Mouse (Mus musculus): ENCODE data around the gene Fam20b.

Fam20b gene

GRCm38 (mm10) chr1:156635148-156635547 lies 83.7 kb downstream of the Fam20b start:
- no peak for DNase-seq (ENCODE audit: low read depth, low spot score)

- DNase-seq (ENCODE audit: low read depth, low spot score): no peak
Observed at GRCm38 (mm10) chr1:156633095-156633494, 85.8 kb downstream of the Fam20b start.

GRCm38 (mm10) chr1:156630965-156631364 lies 87.9 kb downstream of the Fam20b start:
- no peak for DNase-seq (ENCODE audit: low read depth, low spot score)

- no peak for DNase-seq (ENCODE audit: low read depth, low spot score)
Observed at GRCm38 (mm10) chr1:156629984-156630383, 88.9 kb downstream of the Fam20b start.
